Mouse (Mus musculus): Measurements from ENCODE around the gene Pknox2. TPM values are rescaled to one million over a fixed set of nuclear protein-coding genes. Genes with fewer than 3 reads are reported as not detected.

The Pknox2 gene
- polyA plus RNA-seq, 1 experiment, result 8.5 TPM

DNA sequence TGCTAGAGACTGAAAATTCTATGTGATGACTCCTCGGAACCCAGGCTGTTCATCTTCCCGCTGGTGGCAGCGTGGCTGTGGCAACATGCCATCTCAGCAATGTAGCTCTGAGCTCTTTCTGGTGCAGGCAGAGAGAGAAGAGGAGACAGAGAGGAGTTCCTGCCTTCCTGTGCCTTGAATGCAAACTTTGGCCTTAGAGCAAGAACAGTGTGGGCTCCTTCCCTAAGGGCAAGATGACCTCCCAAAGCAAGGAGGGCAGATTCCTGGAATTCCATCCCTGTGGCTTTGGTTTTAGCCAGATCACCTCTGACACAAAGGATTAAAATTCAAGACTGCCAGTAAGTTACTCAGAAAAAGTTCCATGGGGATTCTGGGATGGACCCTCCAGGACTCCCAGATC lies 40.4 kb downstream of the Pknox2 start:
- H3K79me2 ChIP-seq (ENCODE audit: control insufficient read depth, insufficient read depth), result no peaks in the 10 kb centered on the region
- TF ChIP-seq CEBPB (IDR thresholded peaks at IDR 0.05; ENCODE audit: low read depth) (no peak), MYOG (IDR thresholded peaks at IDR 0.05; ENCODE audit: control insufficient read depth, extremely low read depth, insufficient read length) (no peak), FOSL1 (IDR thresholded peaks at IDR 0.05; ENCODE audit: insufficient read depth, low read length, poor library complexity, severe bottlenecking) (no peak), MAX (IDR thresholded peaks at IDR 0.05) (no peak)
- no peaks in the 10 kb centered on the region for H3K27me3 ChIP-seq (ENCODE audit: control insufficient read depth, insufficient read depth, insufficient read length)
- H3ac ChIP-seq (ENCODE audit: control insufficient read depth, insufficient read length, low read depth), result no peak overlapping the region
- no peak overlapping the region for H3K4me3 ChIP-seq (ENCODE audit: insufficient read depth, poor library complexity, severe bottlenecking)
- no peaks in the 10 kb centered on the region for H3K79me3 ChIP-seq (ENCODE audit: low read depth)
- H3K36me3 ChIP-seq (ENCODE audit: control insufficient read depth, insufficient read depth), result no peaks in the 10 kb centered on the region

DNA sequence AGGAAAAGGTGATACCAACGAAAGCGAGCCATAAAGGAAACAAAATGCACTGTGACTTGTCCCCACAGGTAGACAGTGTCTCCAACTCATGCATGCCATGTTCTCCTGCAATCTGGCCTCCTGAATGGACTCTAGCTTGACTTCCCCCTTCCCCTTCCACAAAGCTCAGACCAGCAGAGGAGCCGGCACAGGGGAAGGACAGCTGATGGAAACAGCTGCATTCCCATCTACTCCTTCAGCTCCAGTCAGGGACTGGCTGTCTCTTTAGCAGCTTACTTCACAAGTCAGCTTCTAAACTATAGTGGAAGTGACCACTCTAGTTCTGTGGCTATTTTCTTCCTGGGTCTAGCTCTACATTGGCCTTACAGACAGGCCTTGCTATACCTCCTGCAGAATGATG lies 43.0 kb downstream of the Pknox2 start:
- H3K4me3 ChIP-seq (ENCODE audit: insufficient read depth, poor library complexity, severe bottlenecking), result no peak overlapping the region
- H3K79me2 ChIP-seq (ENCODE audit: control insufficient read depth, insufficient read depth), result no peaks in the 10 kb centered on the region
- no peaks in the 10 kb centered on the region for H3K36me3 ChIP-seq (ENCODE audit: control insufficient read depth, insufficient read depth)
- no peak for TF ChIP-seq USF1 (IDR thresholded peaks at IDR 0.05; ENCODE audit: low read depth)
- no peak for TF ChIP-seq MAX (IDR thresholded peaks at IDR 0.05)
- no peak for TF ChIP-seq CEBPB (IDR thresholded peaks at IDR 0.05; ENCODE audit: low read depth)
- TF ChIP-seq MYOD1 (IDR thresholded peaks at IDR 0.05; ENCODE audit: control insufficient read depth, insufficient read length, low read depth), result no peak
- TF ChIP-seq MYOG (IDR thresholded peaks at IDR 0.05; ENCODE audit: control insufficient read depth, extremely low read depth, insufficient read length), result no peak
- no peak for TF ChIP-seq CTCF (IDR thresholded peaks at IDR 0.05; ENCODE audit: control insufficient read depth, insufficient read depth, insufficient read length)
- no peak for TF ChIP-seq FOSL1 (IDR thresholded peaks at IDR 0.05; ENCODE audit: insufficient read depth, low read length, poor library complexity, severe bottlenecking)
- no peaks in the 10 kb centered on the region for H3K79me3 ChIP-seq (ENCODE audit: low read depth)
- H3K27me3 ChIP-seq (ENCODE audit: control insufficient read depth, insufficient read depth, insufficient read length), result no peaks in the 10 kb centered on the region
- no peak overlapping the region for H3ac ChIP-seq (ENCODE audit: control insufficient read depth, insufficient read length, low read depth)

DNA sequence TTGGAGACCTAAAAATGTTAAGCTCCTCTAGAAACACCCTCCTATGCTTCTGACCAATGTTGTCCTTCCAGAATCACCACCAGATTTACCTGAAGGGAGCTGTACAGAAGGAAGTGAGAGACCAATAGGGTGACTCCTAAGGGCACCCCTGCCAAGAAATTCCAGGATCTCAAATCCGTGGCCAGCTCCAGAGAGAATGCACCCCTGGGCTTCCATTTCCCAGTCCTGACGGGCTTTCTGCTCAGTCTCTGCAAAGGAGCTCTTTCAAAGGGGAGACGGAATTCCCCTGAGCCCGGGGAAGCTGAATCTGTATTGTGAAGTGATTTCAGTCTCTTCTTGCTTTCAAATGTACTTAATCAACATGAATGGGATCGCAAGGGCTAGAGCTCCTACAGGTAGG lies 43.4 kb downstream of the Pknox2 start:
- Histone ChIP-seq H3K27me3 (ENCODE audit: control insufficient read depth, insufficient read depth, insufficient read length) (no peaks in the 10 kb centered on the region), H3K79me3 (ENCODE audit: low read depth) (no peaks in the 10 kb centered on the region), H3K4me3 (ENCODE audit: insufficient read depth, poor library complexity, severe bottlenecking) (no peak overlapping the region), H3K79me2 (ENCODE audit: control insufficient read depth, insufficient read depth) (no peaks in the 10 kb centered on the region), H3K36me3 (ENCODE audit: control insufficient read depth, insufficient read depth) (no peaks in the 10 kb centered on the region), H3ac (ENCODE audit: control insufficient read depth, insufficient read length, low read depth) (no peak overlapping the region)
- no peak for TF ChIP-seq CTCF (IDR thresholded peaks at IDR 0.05; ENCODE audit: control insufficient read depth, insufficient read depth, insufficient read length)
- TF ChIP-seq CEBPB (IDR thresholded peaks at IDR 0.05; ENCODE audit: low read depth), result no peak
- TF ChIP-seq MYOG (IDR thresholded peaks at IDR 0.05; ENCODE audit: control insufficient read depth, extremely low read depth, insufficient read length), result no peak
- TF ChIP-seq USF1 (IDR thresholded peaks at IDR 0.05; ENCODE audit: low read depth), result no peak
- TF ChIP-seq FOSL1 (IDR thresholded peaks at IDR 0.05; ENCODE audit: insufficient read depth, low read length, poor library complexity, severe bottlenecking), result no peak
- no peak for TF ChIP-seq MAX (IDR thresholded peaks at IDR 0.05)
- TF ChIP-seq MYOD1 (IDR thresholded peaks at IDR 0.05; ENCODE audit: control insufficient read depth, insufficient read length, low read depth), result no peak

- no peak overlapping the region for H3K4me3 ChIP-seq (ENCODE audit: insufficient read depth, poor library complexity, severe bottlenecking)
- no peaks in the 10 kb centered on the region for H3K79me2 ChIP-seq (ENCODE audit: control insufficient read depth, insufficient read depth)
- no peak overlapping the region for H3ac ChIP-seq (ENCODE audit: control insufficient read depth, insufficient read length, low read depth)
- TF ChIP-seq MYOG (IDR thresholded peaks at IDR 0.05; ENCODE audit: control insufficient read depth, extremely low read depth, insufficient read length), result no peak
- no peak for TF ChIP-seq CTCF (IDR thresholded peaks at IDR 0.05; ENCODE audit: control insufficient read depth, insufficient read depth, insufficient read length)
- no peak for TF ChIP-seq FOSL1 (IDR thresholded peaks at IDR 0.05; ENCODE audit: insufficient read depth, low read length, poor library complexity, severe bottlenecking)
- TF ChIP-seq CEBPB (IDR thresholded peaks at IDR 0.05; ENCODE audit: low read depth), result no peak
- no peak for TF ChIP-seq MYOD1 (IDR thresholded peaks at IDR 0.05; ENCODE audit: control insufficient read depth, insufficient read length, low read depth)
- TF ChIP-seq MAX (IDR thresholded peaks at IDR 0.05), result no peak
- TF ChIP-seq USF1 (IDR thresholded peaks at IDR 0.05; ENCODE audit: low read depth), result no peak
- no peaks in the 10 kb centered on the region for H3K27me3 ChIP-seq (ENCODE audit: control insufficient read depth, insufficient read depth, insufficient read length)
- H3K36me3 ChIP-seq (ENCODE audit: control insufficient read depth, insufficient read depth), result no peaks in the 10 kb centered on the region
- H3K79me3 ChIP-seq (ENCODE audit: low read depth), result no peaks in the 10 kb centered on the region
Observed at GRCm38 (mm10) chr9:37101059-37101940, 45.9 kb downstream of the Pknox2 start.

DNA sequence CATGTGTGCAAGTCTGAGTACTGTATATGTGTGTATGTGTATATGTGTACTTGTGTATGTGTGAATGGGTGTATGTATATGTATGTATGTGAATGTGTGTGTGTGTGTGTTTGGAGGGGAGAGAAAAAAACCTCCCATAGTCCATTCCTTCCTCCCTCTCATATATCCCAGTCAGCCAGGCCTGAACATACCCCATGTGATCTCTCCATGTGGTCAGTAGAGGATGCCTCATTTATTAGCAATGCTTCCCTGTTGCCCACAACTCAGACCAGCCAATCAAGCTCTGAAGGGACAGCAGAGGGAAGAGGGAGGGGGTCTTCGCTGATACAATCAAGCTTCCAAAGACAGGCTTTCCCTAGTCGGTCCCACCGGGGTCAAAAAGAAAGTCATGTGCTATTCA lies 47.6 kb downstream of the Pknox2 start:
- H3K4me3 ChIP-seq (ENCODE audit: insufficient read depth, poor library complexity, severe bottlenecking), result no peak overlapping the region
- no peaks in the 10 kb centered on the region for H3K36me3 ChIP-seq (ENCODE audit: control insufficient read depth, insufficient read depth)
- no peak overlapping the region for H3ac ChIP-seq (ENCODE audit: control insufficient read depth, insufficient read length, low read depth)
- TF ChIP-seq USF1 (IDR thresholded peaks at IDR 0.05; ENCODE audit: low read depth) (peak; percentile 74), FOSL1 (IDR thresholded peaks at IDR 0.05; ENCODE audit: insufficient read depth, low read length, poor library complexity, severe bottlenecking) (no peak)
- no peaks in the 10 kb centered on the region for H3K79me3 ChIP-seq (ENCODE audit: low read depth)
- no peaks in the 10 kb centered on the region for H3K27me3 ChIP-seq (ENCODE audit: control insufficient read depth, insufficient read depth, insufficient read length)
- H3K79me2 ChIP-seq (ENCODE audit: control insufficient read depth, insufficient read depth), result no peaks in the 10 kb centered on the region

DNA sequence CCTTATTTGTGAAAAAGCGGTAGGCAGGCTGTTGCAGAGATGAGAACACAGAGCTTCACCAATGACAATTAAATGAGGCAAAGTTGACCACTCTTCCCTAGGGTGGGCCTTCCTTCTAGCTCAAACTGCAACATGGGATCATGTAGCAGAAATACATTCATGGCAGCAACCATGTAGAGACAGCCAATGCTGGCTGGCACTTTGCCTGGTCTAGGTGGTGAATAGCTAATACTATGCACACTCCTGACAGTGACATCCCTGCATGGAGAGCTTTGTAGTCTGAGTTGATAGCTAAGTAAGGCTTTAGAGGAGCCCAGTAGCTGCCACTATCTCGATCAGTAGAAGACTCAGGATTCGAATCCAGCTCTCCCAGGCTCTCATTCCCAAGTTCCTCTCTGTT lies 48.6 kb downstream of the Pknox2 start:
- Histone ChIP-seq H3K36me3 (ENCODE audit: control insufficient read depth, insufficient read depth) (no peaks in the 10 kb centered on the region), H3ac (ENCODE audit: control insufficient read depth, insufficient read length, low read depth) (no peak overlapping the region), H3K27me3 (ENCODE audit: control insufficient read depth, insufficient read depth, insufficient read length) (no peaks in the 10 kb centered on the region), H3K79me2 (ENCODE audit: control insufficient read depth, insufficient read depth) (no peaks in the 10 kb centered on the region), H3K79me3 (ENCODE audit: low read depth) (no peaks in the 10 kb centered on the region), H3K4me3 (ENCODE audit: insufficient read depth, poor library complexity, severe bottlenecking) (no peak overlapping the region)
- TF ChIP-seq CEBPB (IDR thresholded peaks at IDR 0.05; ENCODE audit: low read depth) (no peak), MAX (IDR thresholded peaks at IDR 0.05) (no peak), CTCF (IDR thresholded peaks at IDR 0.05; ENCODE audit: control insufficient read depth, insufficient read depth, insufficient read length) (no peak), USF1 (IDR thresholded peaks at IDR 0.05; ENCODE audit: low read depth) (no peak), MYOG (IDR thresholded peaks at IDR 0.05; ENCODE audit: control insufficient read depth, extremely low read depth, insufficient read length) (no peak), FOSL1 (IDR thresholded peaks at IDR 0.05; ENCODE audit: insufficient read depth, low read length, poor library complexity, severe bottlenecking) (no peak), MYOD1 (IDR thresholded peaks at IDR 0.05; ENCODE audit: control insufficient read depth, insufficient read length, low read depth) (no peak)

Measured in C2C12 (cell line).